Mouse (Mus musculus) ovary, postnatal 36 days (tissue): ENCODE results near the gene Pip5k1b.

Experiments
- DNase-seq: peaks from one replicate; pipeline ENCODE4 v3.0.0; 2022; ENCODE audit warnings: low spot score, mixed read lengths

Gene Pip5k1b

DNA sequence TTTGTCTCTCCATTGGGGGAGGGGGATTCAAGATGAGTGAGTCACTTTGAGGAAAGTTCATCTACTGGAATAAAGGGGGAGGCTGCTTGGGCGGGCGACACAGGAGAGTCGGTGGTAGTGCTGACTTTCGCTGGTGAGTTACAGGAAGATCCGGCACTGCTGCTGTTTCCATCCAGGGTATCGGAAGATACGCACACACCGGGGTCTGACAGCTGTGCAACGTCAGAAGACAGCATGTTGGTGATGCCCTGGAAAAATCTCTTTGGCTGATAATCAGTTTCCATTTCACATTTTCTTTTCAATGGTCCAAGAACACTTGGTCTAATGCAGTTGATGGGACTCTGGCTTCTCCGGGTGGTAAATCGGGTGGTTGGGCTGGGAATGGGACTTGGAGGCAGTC is 79.2 kb downstream of the Pip5k1b start:
- no peak for DNase-seq

DNA sequence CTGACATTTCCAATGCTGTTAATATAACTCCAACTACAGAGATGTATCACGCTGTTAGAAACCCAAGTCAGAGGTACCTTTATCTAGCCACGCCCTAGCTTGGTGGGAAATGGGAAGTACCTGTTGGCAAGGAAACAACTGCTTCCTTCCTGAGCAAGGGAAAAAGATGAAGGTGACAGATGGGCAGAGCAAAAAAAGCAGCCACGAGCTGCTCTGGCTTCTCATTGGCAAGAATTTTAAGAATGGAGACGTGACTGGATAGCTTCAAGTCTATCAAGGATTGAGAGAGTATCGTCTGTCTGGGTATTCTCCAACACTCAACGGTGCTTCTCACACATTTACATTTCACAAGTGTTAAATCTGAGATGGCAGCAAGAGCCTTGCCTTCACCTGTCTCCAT is 80.4 kb downstream of the Pip5k1b start:
- DNase-seq = no peak

DNA sequence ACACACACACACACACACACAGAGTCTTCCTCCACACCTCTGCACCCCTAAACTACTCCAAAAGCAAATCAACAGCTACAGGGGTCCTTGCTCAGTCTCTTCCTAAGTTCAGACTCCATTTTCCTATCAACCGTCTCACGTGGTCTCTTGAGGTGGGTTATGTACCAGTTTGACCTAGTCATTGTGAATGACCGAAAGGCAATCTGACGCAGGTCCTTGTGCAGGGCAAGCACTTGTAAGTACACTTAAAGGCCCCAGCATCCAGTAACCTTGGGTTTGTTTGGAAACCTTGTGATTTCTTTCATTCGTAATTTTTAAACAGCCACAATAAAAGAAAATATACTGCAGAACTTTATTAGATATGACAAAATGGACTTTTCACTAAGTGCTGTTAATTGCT is 83.2 kb downstream of the Pip5k1b start:
- no peak for DNase-seq

DNA sequence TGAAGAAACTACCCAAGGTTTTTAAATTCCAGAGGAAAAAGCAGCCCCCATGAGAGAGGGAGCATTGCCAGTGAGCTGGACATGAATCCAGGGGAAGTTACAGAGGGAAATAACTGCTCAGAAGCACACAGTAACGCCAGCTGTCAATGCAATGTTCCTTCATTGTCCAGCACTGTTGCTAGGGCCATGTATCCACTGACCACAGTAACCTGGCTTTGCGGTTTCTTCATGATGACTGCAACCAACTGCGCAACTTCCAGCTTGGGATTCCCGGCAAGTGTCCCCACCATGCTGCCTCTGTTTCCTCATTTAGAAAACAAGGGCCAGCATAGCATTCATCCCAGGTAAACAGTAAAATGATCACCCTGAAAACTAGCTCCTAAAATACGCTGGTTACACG is 84.1 kb downstream of the Pip5k1b start:
- no peak for DNase-seq

DNA sequence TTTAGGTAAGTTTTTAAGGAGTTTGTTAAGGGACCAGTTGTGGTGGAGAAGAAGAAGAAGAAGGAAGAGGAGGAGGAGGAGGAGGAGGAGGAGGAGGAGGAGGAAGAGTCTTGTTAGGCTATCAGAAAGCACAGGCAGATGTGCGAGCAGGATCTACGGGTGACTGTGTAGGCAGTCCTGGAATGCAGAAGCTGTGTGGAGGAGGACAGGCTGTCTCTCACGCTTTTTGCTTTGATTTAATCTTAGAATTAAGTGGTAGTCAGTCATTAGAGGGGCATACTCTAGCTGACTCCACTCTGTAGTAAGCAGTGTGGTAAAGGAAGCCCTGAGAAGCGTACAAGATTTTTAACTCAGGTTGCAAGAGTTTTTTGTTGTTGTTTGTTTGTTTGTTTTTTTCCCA is 86.5 kb downstream of the Pip5k1b start:
- DNase-seq = no peak

DNA sequence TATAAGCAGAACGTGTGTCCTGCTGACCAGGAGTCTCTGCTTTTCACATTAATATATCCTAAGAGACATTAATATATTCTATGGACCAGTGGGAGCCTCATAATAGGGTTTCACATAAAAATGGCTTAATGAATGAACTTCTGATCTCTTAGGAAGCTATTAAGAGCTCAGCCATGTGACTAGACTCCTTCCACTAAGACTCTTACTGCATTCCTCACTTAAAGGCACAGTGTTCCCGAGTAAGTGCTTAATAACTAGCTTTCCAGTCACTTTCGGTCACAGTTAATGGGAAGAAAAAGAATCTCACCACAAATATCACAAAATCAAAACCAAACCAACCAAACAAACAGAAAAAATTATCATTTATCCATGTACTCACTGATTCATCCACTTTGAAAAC is 87.1 kb downstream of the Pip5k1b start:
- DNase-seq = no peak

DNA sequence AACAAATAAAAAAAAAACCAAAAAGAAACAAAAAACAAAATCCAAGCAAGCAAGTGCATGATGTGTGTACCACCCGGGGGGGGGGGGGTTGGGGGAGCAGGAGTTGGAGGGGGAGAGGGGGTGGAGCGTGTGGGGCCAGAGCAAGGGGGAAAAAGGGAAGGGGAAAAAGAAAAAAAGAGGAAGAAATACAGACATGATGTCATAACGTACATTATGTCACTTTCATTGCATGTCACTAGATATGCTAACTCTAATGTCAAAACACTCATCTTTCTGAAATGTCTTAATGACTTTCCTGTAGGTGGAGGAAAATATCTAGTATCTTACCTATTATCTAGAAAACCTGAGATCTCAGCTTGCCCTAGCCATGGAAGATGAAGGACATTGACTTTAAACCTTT is 92.7 kb downstream of the Pip5k1b start:
- DNase-seq = no peak

DNA sequence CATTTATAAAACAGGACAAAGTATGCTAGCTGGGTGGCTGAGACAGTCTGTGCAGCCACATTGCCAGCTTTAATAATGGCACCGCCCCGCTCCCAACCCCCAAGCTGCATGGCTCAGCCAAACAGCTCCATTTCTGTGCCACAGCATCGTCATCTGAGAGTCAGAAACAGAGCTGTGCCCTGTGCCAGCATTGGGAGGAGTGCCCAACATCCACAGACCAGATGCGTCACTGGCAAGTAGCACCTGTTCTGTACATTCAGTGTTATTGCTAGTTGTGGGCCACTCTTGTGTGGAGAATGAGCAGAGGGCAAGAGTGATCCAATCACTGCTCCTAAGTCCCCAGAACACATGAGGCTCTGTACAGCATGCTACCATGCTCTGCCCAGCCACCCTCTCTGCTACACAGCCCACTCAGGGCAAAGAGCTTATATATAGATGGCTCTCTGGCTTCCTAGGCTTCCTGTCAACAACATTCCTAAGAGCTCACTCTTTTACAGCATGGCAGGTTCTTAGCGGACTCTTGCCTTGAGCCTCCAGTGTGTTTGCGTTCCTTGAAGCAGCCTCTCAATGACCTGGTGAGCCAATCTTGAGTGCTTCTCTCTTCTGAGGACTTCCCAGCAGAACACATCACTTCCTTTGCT is 99.0 kb downstream of the Pip5k1b start:
- DNase-seq = no peak

DNA sequence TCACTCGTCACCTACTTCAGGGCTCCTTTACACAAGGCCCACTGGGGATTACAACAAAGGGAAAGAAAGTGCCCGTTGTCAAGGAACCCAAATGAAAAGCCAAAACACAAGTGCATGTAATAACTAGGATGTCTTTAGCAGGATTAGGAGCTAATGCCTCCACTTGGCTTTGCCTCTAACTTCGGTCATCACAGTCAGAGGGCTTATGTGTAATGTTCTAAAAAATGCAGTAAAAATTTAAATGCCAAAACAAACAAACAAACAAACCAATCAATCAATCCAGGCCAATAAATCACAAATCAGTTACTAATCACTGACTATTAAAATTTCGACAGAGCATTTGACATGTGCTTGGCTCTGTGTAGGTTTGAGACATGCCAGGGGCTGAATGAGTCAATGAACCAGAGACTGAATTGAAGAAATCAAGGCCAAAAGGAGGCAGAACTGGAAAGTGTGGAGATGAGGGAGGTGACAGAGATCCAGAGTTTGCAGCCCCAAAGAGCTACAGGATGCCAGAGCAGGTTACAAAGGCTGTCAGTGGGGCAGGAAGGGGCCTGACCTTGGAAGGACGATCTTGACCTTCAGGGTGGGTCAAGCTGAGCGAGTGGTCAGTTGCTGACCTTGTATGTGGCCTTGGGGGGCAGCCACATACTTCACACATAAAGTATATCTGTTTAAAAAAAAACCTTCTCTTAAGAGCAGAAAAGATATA is 100.3 kb downstream of the Pip5k1b start:
- DNase-seq = no peak

DNA sequence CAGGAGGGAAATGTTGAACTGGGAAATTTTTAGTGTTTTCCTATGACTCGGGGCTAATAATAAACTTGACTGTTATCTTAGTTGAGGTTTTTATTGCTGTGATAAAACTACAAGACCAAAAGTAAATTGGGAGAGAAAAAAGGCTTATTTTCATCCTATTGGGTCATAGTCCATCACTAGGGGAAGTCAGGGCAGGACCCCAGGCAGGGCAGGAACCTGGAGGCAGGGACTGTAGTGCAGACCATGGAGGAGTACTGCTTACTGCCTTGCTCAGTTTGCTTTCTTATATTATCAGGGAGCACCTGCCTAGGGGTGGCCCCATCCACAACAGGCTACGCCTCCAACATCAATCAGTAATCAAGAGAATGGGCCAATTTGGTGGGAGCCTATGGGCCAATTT is 101.2 kb downstream of the Pip5k1b start:
- no peak for DNase-seq

DNA sequence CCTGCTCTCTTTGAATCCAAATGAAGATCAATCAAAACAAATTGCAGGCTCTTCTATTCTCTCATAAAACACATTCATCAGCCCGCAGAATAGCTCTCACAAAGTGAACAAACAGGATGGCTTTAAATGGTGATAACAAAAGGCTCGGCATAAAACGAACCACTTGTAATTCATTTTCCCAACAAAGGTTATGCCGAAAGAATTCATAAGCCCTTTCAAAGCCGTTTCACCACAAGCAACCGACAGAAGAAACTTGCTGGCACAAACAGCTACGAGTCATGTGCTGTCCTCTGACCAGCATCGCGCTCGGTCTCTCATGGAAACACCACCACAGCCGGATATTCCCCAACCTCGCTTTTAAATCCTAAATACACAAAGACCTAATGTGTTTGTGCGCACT is 102.3 kb downstream of the Pip5k1b start:
- no peak for DNase-seq

DNA sequence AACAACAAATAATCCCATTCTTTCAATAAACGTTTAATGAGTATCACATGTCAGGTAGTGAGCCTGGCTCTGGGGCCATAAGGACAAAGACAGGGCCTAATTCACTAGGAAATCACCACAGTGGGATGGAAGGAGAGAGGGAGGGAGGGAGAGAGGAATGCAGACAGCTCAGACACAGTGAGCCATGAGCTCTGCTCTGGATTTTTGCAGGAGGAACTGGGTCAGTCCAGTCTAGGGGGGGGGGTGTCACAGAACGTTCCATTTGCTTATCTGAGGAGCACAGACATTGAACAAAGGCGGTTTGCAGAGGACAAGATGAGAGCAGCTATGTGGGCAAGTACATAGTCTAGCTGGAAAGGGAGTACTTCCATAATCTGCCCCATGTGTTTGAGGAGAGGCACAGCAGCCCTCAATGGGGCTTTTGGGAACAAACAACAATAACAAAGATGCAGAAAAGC is 103.2 kb downstream of the Pip5k1b start:
- no peak for DNase-seq

DNA sequence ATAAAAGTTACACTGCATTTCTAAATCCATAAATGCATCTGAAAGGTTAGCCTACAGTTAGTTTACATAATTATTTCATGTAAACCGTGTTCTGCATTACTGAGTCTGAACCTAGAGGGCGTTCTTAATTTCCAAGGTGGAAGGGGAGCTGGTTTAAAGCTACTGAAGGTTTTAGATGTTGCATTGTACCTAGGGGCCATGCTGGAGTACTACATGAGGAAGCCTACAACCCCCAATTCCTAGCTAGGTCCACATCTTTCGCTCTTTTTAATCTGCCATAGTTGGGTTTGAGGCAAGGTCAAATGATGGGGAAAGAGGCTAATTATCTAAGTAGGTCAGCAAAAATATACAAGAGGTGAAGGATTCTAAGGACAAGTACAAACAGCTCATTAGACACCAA is 104.0 kb downstream of the Pip5k1b start:
- no peak for DNase-seq

DNA sequence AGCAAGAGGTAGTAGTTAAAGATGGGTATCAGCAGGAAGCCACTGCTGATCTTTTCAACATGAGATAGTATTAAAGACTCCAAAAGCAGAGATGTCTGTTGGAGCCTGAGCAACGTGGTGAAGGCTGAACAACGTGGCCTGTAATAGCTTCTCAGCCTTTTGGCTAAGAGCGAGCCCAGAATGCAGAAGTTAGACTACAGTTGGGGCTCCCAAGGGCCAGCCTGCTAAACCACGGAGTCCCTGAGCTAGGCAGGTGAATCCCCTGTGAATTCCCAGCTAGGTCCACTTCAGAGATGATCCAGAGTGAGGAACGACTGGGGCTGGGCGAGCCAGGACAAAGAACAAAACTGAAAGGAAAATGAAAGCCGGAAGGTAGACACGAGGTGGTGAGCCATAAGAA is 104.9 kb downstream of the Pip5k1b start:
- no peak for DNase-seq

DNA sequence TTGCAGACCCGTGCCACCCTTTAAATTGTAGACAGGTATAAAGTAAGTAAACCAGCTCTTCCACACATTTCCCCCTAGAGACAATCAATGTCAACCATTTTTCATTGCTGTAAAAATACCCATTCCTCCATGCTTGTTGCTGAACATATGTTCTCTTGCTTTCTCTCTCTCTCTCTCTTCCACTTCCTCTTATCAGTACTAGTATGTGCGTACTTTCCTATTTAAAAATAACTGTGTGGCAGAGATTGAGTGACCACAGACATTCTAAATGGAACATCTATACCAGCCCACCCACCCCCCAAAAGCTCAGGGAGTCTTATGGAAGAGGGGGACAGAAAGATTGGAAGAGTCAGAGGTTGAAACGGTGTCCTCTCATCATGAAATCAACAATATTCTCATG is 111.3 kb downstream of the Pip5k1b start:
- no peak for DNase-seq

DNA sequence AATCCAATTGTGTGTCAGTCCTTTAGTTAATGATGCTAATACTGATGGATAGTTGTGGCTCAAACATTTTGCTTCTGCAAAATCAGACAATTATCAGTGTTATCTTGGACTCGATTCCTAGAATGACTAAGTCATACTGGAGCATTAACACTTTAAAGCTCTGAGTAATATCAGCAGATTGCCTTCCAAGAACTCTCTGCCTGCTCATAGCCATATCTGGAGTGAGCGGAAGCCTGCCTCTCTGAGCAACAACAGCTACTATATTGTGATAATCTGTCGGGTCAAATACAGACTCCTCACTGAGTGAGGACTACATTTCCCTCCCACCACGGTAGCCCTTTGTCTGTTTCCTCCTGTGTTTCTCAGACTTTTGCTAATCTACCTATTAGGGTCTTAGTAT is 116.0 kb downstream of the Pip5k1b start:
- no peak for DNase-seq

DNA sequence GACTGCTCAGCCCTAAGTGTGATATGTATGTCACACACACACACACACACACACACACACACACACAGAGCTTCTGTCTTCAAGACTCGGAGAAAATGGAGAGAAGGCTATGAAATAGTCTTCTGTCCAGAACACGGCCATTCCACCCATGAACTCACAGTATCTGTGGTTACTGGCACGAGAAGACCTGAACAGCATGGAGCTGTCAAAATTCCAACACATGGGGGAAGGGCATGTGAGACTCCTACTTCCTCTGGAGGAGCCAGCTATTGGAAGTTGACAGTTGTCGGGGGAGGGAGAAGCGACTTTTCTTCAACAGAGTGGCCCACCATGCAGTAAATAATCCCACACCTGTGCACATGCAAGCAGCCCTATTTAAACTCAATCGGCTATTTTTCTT is 121.4 kb downstream of the Pip5k1b start:
- DNase-seq = no peak

DNA sequence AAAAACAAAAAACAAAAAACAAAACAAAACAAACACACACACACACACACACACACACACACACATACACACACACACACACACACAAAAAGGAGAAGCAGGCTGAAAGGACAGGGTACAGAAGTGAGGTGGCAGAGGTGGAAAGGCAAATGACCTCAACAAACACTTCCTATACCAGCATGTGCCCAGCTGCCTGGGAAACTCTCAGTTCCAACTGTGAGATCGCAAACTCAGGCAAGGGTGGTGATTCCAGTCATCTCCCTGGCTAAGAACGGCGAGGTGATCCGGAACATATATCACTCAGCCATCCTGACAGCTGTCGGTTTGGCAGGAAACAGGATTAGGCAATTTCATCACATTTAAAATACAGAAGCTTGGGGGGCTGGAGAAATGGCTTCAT is 123.2 kb downstream of the Pip5k1b start:
- DNase-seq = no peak

DNA sequence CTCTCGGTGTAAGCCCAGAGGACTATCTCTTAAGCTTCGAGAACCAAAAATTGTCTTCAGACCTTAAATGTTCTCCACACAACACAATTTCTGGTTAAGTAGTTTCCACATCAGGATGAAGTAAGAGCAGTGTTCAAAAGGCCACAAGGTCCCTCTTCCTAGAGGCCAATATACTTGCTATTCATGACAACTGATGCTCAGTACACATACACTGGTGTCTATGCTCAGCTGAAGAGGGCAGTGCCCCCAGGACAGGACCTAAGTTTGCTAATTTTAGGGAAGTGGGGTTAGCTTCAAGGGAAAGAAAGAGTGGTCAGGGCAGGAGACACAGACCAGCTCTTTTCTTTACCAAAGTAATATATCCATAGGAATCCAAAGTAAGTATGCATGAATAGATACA is 124.3 kb downstream of the Pip5k1b start:
- DNase-seq = no peak

DNA sequence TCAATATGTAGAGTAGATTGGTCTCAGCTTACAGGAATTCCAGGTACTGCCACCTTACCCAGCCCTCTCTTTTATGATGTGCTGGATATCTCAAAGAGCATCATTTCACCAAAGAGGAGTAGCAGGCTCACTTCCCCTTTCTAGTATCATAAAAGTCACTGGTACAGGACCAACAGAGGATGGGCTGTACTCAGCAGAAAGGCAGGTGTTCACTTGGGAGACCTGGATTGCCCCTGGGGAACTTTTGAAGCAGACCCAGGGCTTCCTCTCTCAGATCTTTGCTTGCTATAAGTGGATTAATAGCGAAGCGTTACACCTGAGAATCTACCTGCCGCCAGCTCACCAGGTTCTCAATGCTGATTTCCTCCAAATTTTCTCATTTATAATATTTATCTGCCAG is 127.7 kb downstream of the Pip5k1b start:
- no peak for DNase-seq

DNA sequence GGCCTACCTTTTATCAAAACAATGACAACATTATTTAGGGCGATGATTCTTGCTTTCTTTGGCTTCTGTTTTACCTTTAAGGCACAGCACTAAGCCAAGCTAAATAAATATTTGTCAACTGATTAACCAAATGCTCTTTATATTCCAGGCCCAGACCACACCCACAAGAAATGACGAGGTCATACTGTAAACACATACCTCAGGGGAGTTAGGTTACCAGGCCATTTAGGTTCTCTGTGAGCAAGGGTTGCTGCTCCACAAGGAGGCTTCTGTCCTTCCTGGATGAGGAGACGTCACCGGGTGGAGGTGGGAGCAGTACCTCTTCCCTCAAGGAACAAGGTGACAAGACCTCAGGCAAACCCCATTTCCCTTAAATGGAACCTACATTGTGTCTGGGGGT is 128.4 kb downstream of the Pip5k1b start:
- DNase-seq = no peak

DNA sequence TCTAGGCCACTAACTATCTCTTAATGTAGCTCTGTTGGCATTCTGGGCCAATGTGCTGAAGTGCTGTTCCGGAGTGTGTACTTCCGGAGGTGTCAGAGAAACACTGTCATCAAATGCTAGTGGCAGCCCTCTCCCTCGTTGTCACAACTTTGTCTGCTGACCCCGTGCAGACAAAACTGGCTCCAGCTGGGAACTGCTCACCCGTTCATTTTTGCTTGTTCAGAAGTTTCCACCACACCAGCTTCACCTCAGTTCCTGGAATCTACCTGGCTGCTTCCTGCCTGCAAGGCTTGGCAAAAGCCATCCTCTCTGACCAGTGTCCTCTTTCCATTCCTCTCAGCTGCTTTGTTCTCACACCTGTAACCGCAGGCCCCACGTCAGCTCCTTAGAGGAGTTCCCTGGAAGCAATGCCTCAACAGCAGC is 128.9 kb downstream of the Pip5k1b start:
- DNase-seq = no peak

DNA sequence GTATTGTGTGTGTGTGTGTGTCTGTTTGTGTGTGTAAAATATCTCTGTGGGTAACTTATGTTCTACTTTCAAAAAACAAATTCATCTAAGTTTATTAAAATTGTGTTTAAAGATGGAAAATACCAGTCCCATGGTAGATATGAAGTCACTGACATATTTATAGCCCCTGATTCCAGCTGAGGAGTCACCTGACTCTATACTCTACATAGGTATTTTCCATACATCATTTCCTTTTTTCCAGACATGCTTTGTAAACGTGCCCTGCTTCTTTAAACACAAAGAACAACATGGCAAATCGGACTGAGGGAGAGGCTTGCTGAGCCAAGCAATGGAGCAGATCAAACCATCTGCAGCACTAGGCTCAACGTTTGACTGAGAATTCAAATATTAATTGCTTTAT is 137.6 kb downstream of the Pip5k1b start:
- no peak for DNase-seq

DNA sequence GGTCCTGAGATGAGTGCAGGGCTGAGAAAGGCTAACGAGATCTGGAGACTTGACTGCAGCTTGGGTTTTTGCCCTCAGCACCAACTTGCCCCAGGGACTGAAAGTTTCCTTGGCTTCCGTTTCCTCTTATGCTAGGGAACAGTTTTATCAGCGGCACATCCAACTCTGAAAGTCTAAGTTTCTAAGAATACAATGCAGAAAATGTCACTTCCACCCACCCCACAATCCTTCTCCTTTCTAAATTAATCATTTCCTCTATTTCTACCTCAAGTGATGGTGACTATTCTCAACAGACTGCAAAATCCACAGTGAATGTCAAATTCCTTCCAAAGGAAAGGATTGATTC is 138.0 kb downstream of the Pip5k1b start:
- DNase-seq = no peak
